Mouse (Mus musculus) CH12.LX (cell line): Measurements from ENCODE around the gene Tcea3. TPM values are rescaled to one million over a fixed set of nuclear protein-coding genes. Genes with fewer than 3 reads are reported as not detected.

Experiments
- DNase-seq: peaks from one replicate; pipeline ENCODE4 v3.0.0-alpha.2; 2013; ENCODE audit errors: extremely low read depth
- H3K27ac ChIP-seq: 2 replicates; pipeline ENCODE4 v1.5.1; 2012; ENCODE audit warnings: low read depth, mild to moderate bottlenecking, control low read depth, moderate library complexity; ENCODE audit not compliant: insufficient read depth
- H3K27me3 ChIP-seq: replicated peaks from 2 replicates; pipeline ENCODE3; 2012; ENCODE audit warnings: inconsistent platforms
- H3K36me3 ChIP-seq, 2 experiments: replicated peaks in 1 of 2; 2 replicates each; pipeline versions ENCODE3 to v1.6.1; 2012; ENCODE audit warnings: inconsistent platforms in 1 of 2, low read length in 1 of 2, mild to moderate bottlenecking in 1 of 2, mixed read lengths in 1 of 2, moderate library complexity in 1 of 2; ENCODE audit not compliant: control insufficient read depth in 1 of 2, insufficient read depth in 1 of 2
- H3K4me1 ChIP-seq, 2 experiments: 2 replicates each; pipeline ENCODE4 v1.6.1; 2012; ENCODE audit warnings: inconsistent platforms in 1 of 2, moderate library complexity in 1 of 2; ENCODE audit not compliant: insufficient read depth in 2 of 2, control insufficient read depth in 1 of 2
- H3K4me2 ChIP-seq: 2 replicates; pipeline ENCODE4 v1.6.1; 2012; ENCODE audit warnings: low read depth, mild to moderate bottlenecking, control low read depth; ENCODE audit not compliant: poor library complexity, insufficient read depth, severe bottlenecking
- H3K4me3 ChIP-seq, 3 experiments: fragments of 150-350 bp in 1 of 3; sonication (generic) in 1 of 3; replicated peaks in 1 of 3; 2 replicates each; pipeline versions ENCODE3 to v1.5.1; 2011 to 2012; ENCODE audit warnings: low read depth in 2 of 3, low read length in 2 of 3, mild to moderate bottlenecking in 2 of 3, moderate library complexity in 2 of 3, control low read depth in 1 of 3, improper control_type of control experiment in 1 of 3, inconsistent platforms in 1 of 3, mixed read lengths in 1 of 3; ENCODE audit not compliant: poor library complexity in 1 of 3
- H3K79me2 ChIP-seq: replicated peaks from 2 replicates; pipeline ENCODE4 v1.6.1; 2012; ENCODE audit warnings: mild to moderate bottlenecking, moderate library complexity; ENCODE audit not compliant: control insufficient read depth, poor library complexity, insufficient read depth, severe bottlenecking; ENCODE audit errors: extremely low read depth
- H3K9ac ChIP-seq: 2 replicates; pipeline ENCODE4 v1.6.1; 2012; ENCODE audit warnings: low read depth, mild to moderate bottlenecking, control low read depth, moderate library complexity; ENCODE audit not compliant: insufficient read depth
- H3K9me3 ChIP-seq: replicated peaks from 2 replicates; pipeline ENCODE3; 2012; ENCODE audit warnings: low read length, inconsistent platforms, mixed read lengths
- BHLHE40 ChIP-seq: IDR thresholded peaks from 2 replicates; pipeline ENCODE4 v1.6.1; 2011; ENCODE audit warnings: mild to moderate bottlenecking, low read depth, low read length, improper control_type of control experiment
- CHD1 ChIP-seq: IDR thresholded peaks from 2 replicates; pipeline ENCODE4 v1.6.1; 2012; ENCODE audit warnings: low read depth, low read length, improper control_type of control experiment, inconsistent platforms
- CHD2 ChIP-seq: IDR thresholded peaks from 2 replicates; pipeline ENCODE4 v1.6.1; 2011; ENCODE audit warnings: low read length, improper control_type of control experiment
- CTCF ChIP-seq, 2 experiments: IDR thresholded peaks in 1 of 2; conservative IDR thresholded peaks in 1 of 2; 2 replicates each; pipeline ENCODE4 v1.5.1; 2011 to 2012; ENCODE audit warnings: low read depth in 2 of 2, low read length in 2 of 2, improper control_type of control experiment in 1 of 2, inconsistent platforms in 1 of 2, mild to moderate bottlenecking in 1 of 2, moderate library complexity in 1 of 2
- E2F4 ChIP-seq: IDR thresholded peaks from 2 replicates; pipeline ENCODE4 v1.6.1; 2011; ENCODE audit warnings: low read depth, low read length, improper control_type of control experiment; ENCODE audit not compliant: insufficient replicate concordance
- ELF1 ChIP-seq: IDR thresholded peaks from 2 replicates; pipeline ENCODE4 v1.6.1; 2014; ENCODE audit warnings: low read depth, mild to moderate bottlenecking, inconsistent platforms, low read length, improper control_type of control experiment
- EP300 ChIP-seq: IDR thresholded peaks from 2 replicates; pipeline ENCODE4 v1.6.1; 2011; ENCODE audit warnings: low read length, improper control_type of control experiment
- ETS1 ChIP-seq: conservative IDR thresholded peaks from 2 replicates; pipeline ENCODE4 v1.6.1; 2012; ENCODE audit warnings: low read depth, mild to moderate bottlenecking, inconsistent platforms, low read length, improper control_type of control experiment, moderate library complexity
- GABPA ChIP-seq: IDR thresholded peaks from 2 replicates; pipeline ENCODE4 v1.6.1; 2012; ENCODE audit warnings: low read depth, low read length, improper control_type of control experiment, inconsistent platforms; ENCODE audit not compliant: insufficient replicate concordance
- HCFC1 ChIP-seq: IDR thresholded peaks from 2 replicates; pipeline ENCODE4 v1.6.1; 2012; ENCODE audit warnings: low read depth, mild to moderate bottlenecking, inconsistent platforms, low read length, improper control_type of control experiment
- IRF4 ChIP-seq: IDR thresholded peaks from 2 replicates; pipeline ENCODE4 v1.6.1; 2014; ENCODE audit warnings: low read depth, mild to moderate bottlenecking, inconsistent platforms, low read length, improper control_type of control experiment
- JUN ChIP-seq: IDR thresholded peaks from 2 replicates; pipeline ENCODE4 v1.6.1; 2011; ENCODE audit warnings: low read depth, mild to moderate bottlenecking, low read length, improper control_type of control experiment, moderate library complexity; ENCODE audit not compliant: insufficient read depth
- JUND ChIP-seq: conservative IDR thresholded peaks from 2 replicates; pipeline ENCODE4 v1.6.1; 2011; ENCODE audit warnings: low read depth, low read length, improper control_type of control experiment
- KAT2A ChIP-seq: IDR thresholded peaks from 2 replicates; pipeline ENCODE4 v1.6.1; 2012; ENCODE audit warnings: low read length, improper control_type of control experiment, inconsistent platforms; ENCODE audit not compliant: insufficient replicate concordance
- MAFK ChIP-seq: IDR thresholded peaks from 2 replicates; pipeline ENCODE4 v1.6.1; 2011; ENCODE audit warnings: low read length, improper control_type of control experiment; ENCODE audit not compliant: insufficient replicate concordance
- MAX ChIP-seq: IDR thresholded peaks from 2 replicates; pipeline ENCODE4 v1.6.1; 2011; ENCODE audit warnings: low read length, improper control_type of control experiment
- MAZ ChIP-seq: IDR thresholded peaks from 2 replicates; pipeline ENCODE4 v1.6.1; 2012; ENCODE audit warnings: low read depth, mild to moderate bottlenecking, inconsistent platforms, low read length, improper control_type of control experiment, moderate library complexity
- MEF2A ChIP-seq: IDR thresholded peaks from 2 replicates; pipeline ENCODE4 v1.6.1; 2014; ENCODE audit warnings: low read depth, mild to moderate bottlenecking, inconsistent platforms, low read length, improper control_type of control experiment, borderline replicate concordance
- MXI1 ChIP-seq: IDR thresholded peaks from 2 replicates; pipeline ENCODE4 v1.6.1; 2011; ENCODE audit warnings: mild to moderate bottlenecking, low read depth, low read length, improper control_type of control experiment
- MYC ChIP-seq: IDR thresholded peaks from 2 replicates; pipeline ENCODE4 v1.6.1; 2011; ENCODE audit warnings: low read depth, mild to moderate bottlenecking, improper control_type of control experiment, low read length
- NELFE ChIP-seq: IDR thresholded peaks from 2 replicates; pipeline ENCODE4 v1.6.1; 2011; ENCODE audit warnings: low read depth, low read length, improper control_type of control experiment
- NRF1 ChIP-seq: IDR thresholded peaks from 2 replicates; pipeline ENCODE4 v1.6.1; 2014; ENCODE audit warnings: low read depth, mild to moderate bottlenecking, inconsistent platforms, low read length, improper control_type of control experiment, moderate library complexity
- PAX5 ChIP-seq: IDR thresholded peaks from 2 replicates; pipeline ENCODE4 v1.6.1; 2012; ENCODE audit warnings: low read length, inconsistent platforms, mixed read lengths
- POLR2A ChIP-seq: IDR thresholded peaks from 2 replicates; pipeline ENCODE4 v1.6.1; 2011; ENCODE audit warnings: low read depth, mild to moderate bottlenecking, improper control_type of control experiment, low read length
- POLR2AphosphoS2 ChIP-seq: IDR thresholded peaks from 2 replicates; pipeline ENCODE4 v1.6.1; 2011; ENCODE audit warnings: low read depth, low read length, improper control_type of control experiment
- RAD21 ChIP-seq: IDR thresholded peaks from 2 replicates; pipeline ENCODE4 v1.6.1; 2011; ENCODE audit warnings: low read depth, mild to moderate bottlenecking, low read length, improper control_type of control experiment, moderate library complexity
- RCOR1 ChIP-seq: conservative IDR thresholded peaks from 2 replicates; pipeline ENCODE4 v1.6.1; 2012; ENCODE audit warnings: low read depth, mild to moderate bottlenecking, inconsistent platforms, low read length, improper control_type of control experiment
- SIN3A ChIP-seq: IDR thresholded peaks from 2 replicates; pipeline ENCODE4 v1.6.1; 2012; ENCODE audit warnings: low read length, improper control_type of control experiment, inconsistent platforms
- SMC3 ChIP-seq: IDR thresholded peaks from 2 replicates; pipeline ENCODE4 v1.6.1; 2011; ENCODE audit warnings: low read depth, low read length, improper control_type of control experiment
- TBP ChIP-seq: conservative IDR thresholded peaks from 2 replicates; pipeline ENCODE4 v1.6.1; 2011; ENCODE audit warnings: low read depth, low read length, improper control_type of control experiment
- TCF12 ChIP-seq: IDR thresholded peaks from 2 replicates; pipeline ENCODE4 v1.6.1; 2014; ENCODE audit warnings: low read depth, mild to moderate bottlenecking, inconsistent platforms, low read length, improper control_type of control experiment
- UBTF ChIP-seq: IDR thresholded peaks from 2 replicates; pipeline ENCODE4 v1.6.1; 2012; ENCODE audit warnings: low read depth, mild to moderate bottlenecking, inconsistent platforms, low read length, improper control_type of control experiment, moderate library complexity
- USF1 ChIP-seq: IDR thresholded peaks from 2 replicates; pipeline ENCODE4 v1.6.1; 2014; ENCODE audit warnings: low read depth, mild to moderate bottlenecking, inconsistent platforms, low read length, improper control_type of control experiment
- USF2 ChIP-seq: conservative IDR thresholded peaks from 2 replicates; pipeline ENCODE4 v1.6.1; 2011; ENCODE audit warnings: low read depth, low read length, improper control_type of control experiment
- ZC3H11A ChIP-seq: IDR thresholded peaks from 2 replicates; pipeline ENCODE4 v1.6.1; 2012; ENCODE audit warnings: low read depth, mild to moderate bottlenecking, inconsistent platforms, low read length, improper control_type of control experiment
- ZKSCAN1 ChIP-seq: IDR thresholded peaks from 2 replicates; pipeline ENCODE4 v1.6.1; 2012; ENCODE audit warnings: low read depth, inconsistent platforms, low read length, improper control_type of control experiment, borderline replicate concordance
- ZMIZ1 ChIP-seq: IDR thresholded peaks from 2 replicates; pipeline ENCODE4 v1.6.1; 2012; ENCODE audit warnings: low read depth, mild to moderate bottlenecking, inconsistent platforms, low read length, improper control_type of control experiment
- ZNF384 ChIP-seq: IDR thresholded peaks from 2 replicates; pipeline ENCODE4 v1.6.1; 2012; ENCODE audit warnings: low read depth, low read length, improper control_type of control experiment, inconsistent platforms
- dilution Hi-C: fragments of 300-500 bp; cut with MboI; formaldehyde crosslinking; loops from 2 replicates; pipeline ENCODE4 v1.14.3; 2020; ENCODE audit warnings: low sequenced_read_pairs; ENCODE audit not compliant: extremely low pct_unique_long_range_greater_than_20kb, extremely low pct_ligation_motif_present
- in situ Hi-C: fragments of 300-500 bp; cut with MboI; formaldehyde crosslinking; loops from 3 replicates; pipeline ENCODE4 v1.14.3; 2019; ENCODE audit warnings: low sequenced_read_pairs, low pct_ligation_motif_present, low pct_unique_long_range_greater_than_20kb, mixed read lengths
- polyA plus RNA-seq: library from polyadenylated mRNA; unstranded; fragments of >175 nt; gene quantifications from 2 replicates; pipeline ENCODE4 v1.2.1, GENCODE M21; 2012; ENCODE audit warnings: low read depth; ENCODE audit not compliant: insufficient read length
- total RNA-seq, 2 experiments: library from RNA; depleted of rRNA; stranded (reverse); fragments of 300-350 nt in 1 of 2; fragments of >200 nt in 1 of 2; gene quantifications; 2 replicates each; pipeline ENCODE4 v1.2.3; 2012 to 2014

Tcea3 gene
- total and polyA plus RNA-seq, 3 experiments, result not detected

DNA sequence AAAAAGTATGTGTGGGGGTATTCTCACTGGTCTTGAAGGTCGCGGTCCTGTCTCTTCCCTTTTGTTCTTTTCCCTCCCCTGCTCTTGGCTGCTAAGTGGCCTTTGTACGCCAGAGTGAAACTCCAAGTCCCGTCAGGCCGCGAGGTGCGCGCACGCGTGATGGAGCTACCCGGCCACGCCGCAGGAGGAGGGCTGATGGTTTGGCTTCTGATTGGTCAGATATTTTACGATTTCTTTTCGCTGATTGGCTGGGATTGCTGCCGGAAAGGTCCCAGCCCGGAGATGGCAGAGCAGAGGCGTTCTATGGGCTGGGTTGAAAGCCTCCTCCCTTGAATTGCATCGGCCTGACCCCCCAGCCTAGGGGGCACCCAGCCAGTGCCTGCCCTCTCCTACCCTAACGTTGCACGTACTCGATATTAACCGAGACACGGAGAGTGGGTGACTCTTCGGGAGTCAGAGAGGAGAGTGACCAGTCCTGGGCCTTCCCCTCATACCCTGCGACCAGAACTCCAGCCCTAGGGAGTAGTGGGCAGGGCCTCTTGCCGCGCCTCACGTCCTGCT is 38.4 kb downstream of the Tcea3 start:
- TF ChIP-seq ZKSCAN1 (no peak), GABPA (no peak; the same call in 1 of the 2 replicates), CHD2 (peak; percentile 62), RAD21 (no peak), MAFK (no peak), BHLHE40 (0 out of 2 replicates have a peak, but pooled peaks have one; percentile 3), MYC (peak; percentile 59; the same call in 1 of the 2 replicates), ELF1 (peak; percentile 86), NRF1 (peak; percentile 88), ZMIZ1 (peak; percentile 44; the same call in 1 of the 2 replicates), USF1 (no peak), RCOR1 (no peak), MAX (peak; percentile 65), NELFE (peak; percentile 42), JUND (no peak), PAX5 (no peak), ZC3H11A (no peak), JUN (no peak), E2F4 (no peak), MEF2A (no peak), SIN3A (peak; percentile 49), MXI1 (no peak), TCF12 (no peak; the same call in 1 of the 2 replicates), ZNF384 (no peak), USF2 (no peak), POLR2A (peak; percentile 77), MAZ (no peak), ETS1 (no peak), KAT2A (peak; percentile 78; the same call in 1 of the 2 replicates), CHD1 (no peak), CTCF (conservative IDR thresholded peaks at IDR 0.05 in 1 of 2, IDR thresholded peaks at IDR 0.05 in 1 of 2; ENCODE audit: low read depth in 2 of 2, low read length in 2 of 2) (no peak), EP300 (no peak), SMC3 (no peak), HCFC1 (peak; percentile 74), TBP (peak; percentile 69; the same call in 1 of the 2 replicates), IRF4 (no peak), UBTF (no peak), POLR2AphosphoS2 (no peak)
- TF ChIP-seq, all 38 proteins: peak for 13
- peaks cover 0 to 18% of the 10 kb centered on the region in 2 experiments; a peak in 2 of 4 replicates for H3K4me1 ChIP-seq
- peak overlapping the region; percentile 70 for H3K9ac ChIP-seq
- peak overlapping the region; percentile 42; the same call in 1 of the 2 replicates for H3K27ac ChIP-seq
- H3K4me3 ChIP-seq, result peak overlapping the region; percentile 77 to 88 (median 85)
- H3K79me2 ChIP-seq, result no peaks in the 10 kb centered on the region
- H3K27me3 ChIP-seq, result peaks cover 9% of the 10 kb centered on the region
- peak overlapping the region; percentile 68; the same call in 1 of the 2 replicates for H3K4me2 ChIP-seq
- DNase-seq, result peak; percentile 96
- peaks cover 12% of the 10 kb centered on the region for H3K9me3 ChIP-seq
- peaks cover 22 to 34% of the 10 kb centered on the region in 2 experiments for H3K36me3 ChIP-seq
- dilution Hi-C loops (no loop called here), in situ Hi-C loops (no loop called here)
